Mouse (Mus musculus): ENCODE measurements around the gene Itpk1. TPM values are rescaled to one million over a fixed set of nuclear protein-coding genes. Genes with fewer than 3 reads are reported as not detected.
"Not testable (repeated sequence)": the region's sequence is repeated elsewhere in the genome, so short reads cannot be mapped to it uniquely, and the experiment has no call there.

Gene Itpk1
- polyA plus RNA-seq, 1 experiment from 2014 or later: 8.8 TPM

DNA sequence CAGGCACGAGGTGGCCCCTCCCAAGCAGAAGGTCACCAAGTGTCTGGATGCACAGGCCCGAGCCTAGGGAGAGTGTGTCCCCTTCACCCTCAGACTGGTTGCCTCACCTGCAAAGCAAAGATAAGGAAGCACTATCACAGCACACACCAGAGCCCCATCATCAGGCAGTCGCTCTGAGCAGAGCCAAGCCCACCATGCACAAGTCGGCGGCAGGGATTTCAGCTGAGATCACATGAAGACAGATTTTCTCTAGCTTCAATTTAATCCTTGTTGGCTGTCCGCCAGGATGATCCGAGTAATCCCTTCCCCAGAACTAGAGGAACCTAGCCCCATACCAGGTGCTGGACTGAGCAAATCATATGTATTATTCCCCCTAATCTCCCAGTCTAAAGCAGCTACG, 73.0 kb downstream of the Itpk1 start:
- no peak for ATAC-seq (replicated peaks; ENCODE audit: extremely low read depth, insufficient read depth, low FRiP score)
- WGBS: 49% methylated on average over 8 of the region's 8 CpGs
- H3K9me3 ChIP-seq (replicated peaks; ENCODE audit: control insufficient read depth, low read length): no peaks in the 10 kb centered on the region

GRCm38 (mm10) chr12:102630471-102630870, 74.3 kb downstream of the Itpk1 start:
- not testable (repeated sequence) for H3K9ac ChIP-seq (ENCODE audit: low read length); ATAC-seq (replicated peaks; ENCODE audit: extremely low read depth, insufficient read depth, low FRiP score); H3K4me1 ChIP-seq (ENCODE audit: control insufficient read depth, insufficient read depth, low read length); H3K27ac ChIP-seq (ENCODE audit: low read length); H3K4me2 ChIP-seq (ENCODE audit: low read depth, low read length); H3K9me3 ChIP-seq (replicated peaks; ENCODE audit: control insufficient read depth, low read length); H3K27me3 ChIP-seq (ENCODE audit: control insufficient read depth, insufficient read depth, low read length); H3K4me3 ChIP-seq (ENCODE audit: low read length); H3K36me3 ChIP-seq (ENCODE audit: control insufficient read depth, insufficient read depth)
- WGBS: 88% methylated on average over 9 of the region's 9 CpGs

More for the DNA sequence above, 73.0 kb downstream of the Itpk1 start:
- no peak overlapping the region for H3K4me2 ChIP-seq (ENCODE audit: low read depth, low read length)
- no peaks in the 10 kb centered on the region for H3K27me3 ChIP-seq (ENCODE audit: control insufficient read depth, insufficient read depth, low read length)
- no peak overlapping the region for H3K9ac ChIP-seq (ENCODE audit: low read length)
- H3K36me3 ChIP-seq (ENCODE audit: control insufficient read depth, insufficient read depth): no peaks in the 10 kb centered on the region
- peaks cover 4% of the 10 kb centered on the region for H3K4me1 ChIP-seq (ENCODE audit: control insufficient read depth, insufficient read depth, low read length)
- H3K4me3 ChIP-seq (ENCODE audit: low read length): no peak overlapping the region
- H3K27ac ChIP-seq (ENCODE audit: low read length): no peak overlapping the region

GRCm38 (mm10) chr12:102628221-102628620, 76.5 kb downstream of the Itpk1 start:
- no peaks in the 10 kb centered on the region for H3K27me3 ChIP-seq (ENCODE audit: control insufficient read depth, insufficient read depth, low read length)
- no peaks in the 10 kb centered on the region for H3K9me3 ChIP-seq (replicated peaks; ENCODE audit: control insufficient read depth, low read length)
- H3K4me1 ChIP-seq (ENCODE audit: control insufficient read depth, insufficient read depth, low read length): peaks cover 4% of the 10 kb centered on the region
- no peak for ATAC-seq (replicated peaks; ENCODE audit: extremely low read depth, insufficient read depth, low FRiP score)
- H3K36me3 ChIP-seq (ENCODE audit: control insufficient read depth, insufficient read depth): no peaks in the 10 kb centered on the region
- H3K4me3 ChIP-seq (ENCODE audit: low read length): no peak overlapping the region
- no peak overlapping the region for H3K4me2 ChIP-seq (ENCODE audit: low read depth, low read length)
- no peak overlapping the region for H3K27ac ChIP-seq (ENCODE audit: low read length)
- WGBS: 67% methylated on average over 9 of the region's 9 CpGs
- H3K9ac ChIP-seq (ENCODE audit: low read length): no peak overlapping the region

- Histone ChIP-seq H3K36me3 (ENCODE audit: control insufficient read depth, insufficient read depth) (no peaks in the 10 kb centered on the region), H3K4me1 (ENCODE audit: control insufficient read depth, insufficient read depth, low read length) (0 out of 2 replicates have a peak, but pooled peaks cover 3% of the 10 kb centered on the region), H3K27me3 (ENCODE audit: control insufficient read depth, insufficient read depth, low read length) (no peaks in the 10 kb centered on the region), H3K27ac (ENCODE audit: low read length) (no peak overlapping the region), H3K4me3 (ENCODE audit: low read length) (no peak overlapping the region), H3K4me2 (ENCODE audit: low read depth, low read length) (no peak overlapping the region), H3K9ac (ENCODE audit: low read length) (no peak overlapping the region), H3K9me3 (replicated peaks; ENCODE audit: control insufficient read depth, low read length) (no peaks in the 10 kb centered on the region)
- ATAC-seq (replicated peaks; ENCODE audit: extremely low read depth, insufficient read depth, low FRiP score): no peak
- 90% methylated on average over 5 of the region's 5 CpGs for WGBS
Measured at GRCm38 (mm10) chr12:102627545-102627944, 77.2 kb downstream of the Itpk1 start.

- Histone ChIP-seq H3K4me1 (ENCODE audit: control insufficient read depth, insufficient read depth, low read length) (0 out of 2 replicates have a peak, but pooled peaks cover 3% of the 10 kb centered on the region), H3K27ac (ENCODE audit: low read length) (no peak overlapping the region), H3K4me3 (ENCODE audit: low read length) (no peak overlapping the region), H3K9me3 (replicated peaks; ENCODE audit: control insufficient read depth, low read length) (no peaks in the 10 kb centered on the region), H3K36me3 (ENCODE audit: control insufficient read depth, insufficient read depth) (no peaks in the 10 kb centered on the region), H3K27me3 (ENCODE audit: control insufficient read depth, insufficient read depth, low read length) (no peaks in the 10 kb centered on the region), H3K4me2 (ENCODE audit: low read depth, low read length) (no peak overlapping the region), H3K9ac (ENCODE audit: low read length) (no peak overlapping the region)
- ATAC-seq (replicated peaks; ENCODE audit: extremely low read depth, insufficient read depth, low FRiP score): no peak
- 76% methylated on average over 7 of the region's 7 CpGs for WGBS
Measured at GRCm38 (mm10) chr12:102626841-102627240, 77.9 kb downstream of the Itpk1 start.

- Histone ChIP-seq H3K9ac (ENCODE audit: low read length) (no peak overlapping the region), H3K4me3 (ENCODE audit: low read length) (no peak overlapping the region), H3K27me3 (ENCODE audit: control insufficient read depth, insufficient read depth, low read length) (no peaks in the 10 kb centered on the region), H3K9me3 (replicated peaks; ENCODE audit: control insufficient read depth, low read length) (no peaks in the 10 kb centered on the region), H3K36me3 (ENCODE audit: control insufficient read depth, insufficient read depth) (no peaks in the 10 kb centered on the region), H3K4me2 (ENCODE audit: low read depth, low read length) (no peak overlapping the region), H3K27ac (ENCODE audit: low read length) (no peak overlapping the region), H3K4me1 (ENCODE audit: control insufficient read depth, insufficient read depth, low read length) (0 out of 2 replicates have a peak, but pooled peaks cover 3% of the 10 kb centered on the region)
- 82% methylated on average over 6 of the region's 6 CpGs for WGBS
- no peak for ATAC-seq (replicated peaks; ENCODE audit: extremely low read depth, insufficient read depth, low FRiP score)
Measured at GRCm38 (mm10) chr12:102625717-102626116, 79.0 kb downstream of the Itpk1 start.

- H3K4me2 ChIP-seq (ENCODE audit: low read depth, low read length): no peak overlapping the region
- H3K4me1 ChIP-seq (ENCODE audit: control insufficient read depth, insufficient read depth, low read length): 0 out of 2 replicates have a peak, but pooled peaks cover 3% of the 10 kb centered on the region
- no peak overlapping the region for H3K4me3 ChIP-seq (ENCODE audit: low read length)
- no peaks in the 10 kb centered on the region for H3K36me3 ChIP-seq (ENCODE audit: control insufficient read depth, insufficient read depth)
- H3K27ac ChIP-seq (ENCODE audit: low read length): no peak overlapping the region
- no peaks in the 10 kb centered on the region for H3K27me3 ChIP-seq (ENCODE audit: control insufficient read depth, insufficient read depth, low read length)
- H3K9ac ChIP-seq (ENCODE audit: low read length): no peak overlapping the region
- ATAC-seq (replicated peaks; ENCODE audit: extremely low read depth, insufficient read depth, low FRiP score): no peak
- H3K9me3 ChIP-seq (replicated peaks; ENCODE audit: control insufficient read depth, low read length): no peaks in the 10 kb centered on the region
- 82% methylated on average over 5 of the region's 5 CpGs for WGBS
Measured at GRCm38 (mm10) chr12:102625118-102625517, 79.6 kb downstream of the Itpk1 start.

- WGBS: 76% methylated on average over 9 of the region's 9 CpGs
Measured at GRCm38 (mm10) chr12:102623827-102624226, 80.9 kb downstream of the Itpk1 start.

GRCm38 (mm10) chr12:102622302-102622842, 82.4 kb downstream of the Itpk1 start:
- Histone ChIP-seq H3K27me3 (ENCODE audit: control insufficient read depth, insufficient read depth, low read length) (no peaks in the 10 kb centered on the region), H3K9ac (ENCODE audit: low read length) (no peak overlapping the region), H3K4me1 (ENCODE audit: control insufficient read depth, insufficient read depth, low read length) (0 out of 2 replicates have a peak, but pooled peaks cover 3% of the 10 kb centered on the region), H3K36me3 (ENCODE audit: control insufficient read depth, insufficient read depth) (no peaks in the 10 kb centered on the region), H3K4me3 (ENCODE audit: low read length) (no peak overlapping the region), H3K27ac (ENCODE audit: low read length) (no peak overlapping the region), H3K9me3 (replicated peaks; ENCODE audit: control insufficient read depth, low read length) (no peaks in the 10 kb centered on the region), H3K4me2 (ENCODE audit: low read depth, low read length) (no peak overlapping the region)
- 58% methylated on average over 12 of the region's 12 CpGs for WGBS
- 0 out of 2 replicates have a peak, but pooled peaks have one; percentile 20 for ATAC-seq (replicated peaks; ENCODE audit: extremely low read depth, insufficient read depth, low FRiP score)

More at GRCm38 (mm10) chr12:102623827-102624226, 80.9 kb downstream of the Itpk1 start:
- Histone ChIP-seq H3K27ac (ENCODE audit: low read length) (no peak overlapping the region), H3K4me2 (ENCODE audit: low read depth, low read length) (no peak overlapping the region), H3K36me3 (ENCODE audit: control insufficient read depth, insufficient read depth) (no peaks in the 10 kb centered on the region), H3K27me3 (ENCODE audit: control insufficient read depth, insufficient read depth, low read length) (no peaks in the 10 kb centered on the region), H3K9ac (ENCODE audit: low read length) (no peak overlapping the region), H3K4me3 (ENCODE audit: low read length) (no peak overlapping the region), H3K9me3 (replicated peaks; ENCODE audit: control insufficient read depth, low read length) (no peaks in the 10 kb centered on the region), H3K4me1 (ENCODE audit: control insufficient read depth, insufficient read depth, low read length) (0 out of 2 replicates have a peak, but pooled peaks cover 3% of the 10 kb centered on the region)
- no peak for ATAC-seq (replicated peaks; ENCODE audit: extremely low read depth, insufficient read depth, low FRiP score)

Measured in heart, embryonic 16.5 days (tissue).